Mouse (Mus musculus) cerebellum, postnatal 4 days (tissue): ENCODE measurements around the gene Ushbp1.

ENCODE experiments used
- DNase-seq, 2 experiments: peaks; one replicate each; pipeline ENCODE4 v3.0.0; 2022; ENCODE audit warnings: low spot score in 2 of 2, mixed read lengths in 1 of 2

Ushbp1 gene

GRCm38 (mm10) chr8:71394481-71394880 lies 1.1 kb downstream of the Ushbp1 start:
- DNase-seq: no peak

- DNase-seq: no peak
Measured at GRCm38 (mm10) chr8:71392871-71393270, 2.7 kb downstream of the Ushbp1 start.

- DNase-seq: no peak
Measured at GRCm38 (mm10) chr8:71392391-71392790, 3.2 kb downstream of the Ushbp1 start.

GRCm38 (mm10) chr8:71391696-71392095 lies 3.9 kb downstream of the Ushbp1 start:
- DNase-seq: no peak

DNA sequence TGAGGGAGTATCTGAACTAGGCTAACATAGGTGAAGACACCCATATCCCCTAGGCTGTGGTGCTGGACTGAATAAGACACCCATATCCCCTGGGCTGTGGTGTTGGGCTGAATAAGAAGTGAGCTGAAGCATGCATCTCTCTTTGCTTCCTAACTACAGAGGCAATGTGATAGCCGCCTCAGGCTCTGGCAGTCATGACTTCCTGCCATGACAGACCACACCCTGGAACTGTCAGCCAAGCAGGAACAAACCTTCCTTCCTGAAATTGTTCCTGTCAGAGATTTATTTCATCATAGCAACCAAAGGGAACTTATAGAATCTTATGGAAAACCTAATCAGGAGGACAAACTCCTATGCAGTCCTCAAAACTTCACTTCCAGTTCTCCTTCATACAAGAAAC lies 7.3 kb downstream of the Ushbp1 start:
- no peak for DNase-seq

GRCm38 (mm10) chr8:71385212-71385835 lies 10.3 kb downstream of the Ushbp1 start:
- DNase-seq: no peak

- DNase-seq: no peak
Measured at GRCm38 (mm10) chr8:71383860-71384259, 11.7 kb downstream of the Ushbp1 start.

DNA sequence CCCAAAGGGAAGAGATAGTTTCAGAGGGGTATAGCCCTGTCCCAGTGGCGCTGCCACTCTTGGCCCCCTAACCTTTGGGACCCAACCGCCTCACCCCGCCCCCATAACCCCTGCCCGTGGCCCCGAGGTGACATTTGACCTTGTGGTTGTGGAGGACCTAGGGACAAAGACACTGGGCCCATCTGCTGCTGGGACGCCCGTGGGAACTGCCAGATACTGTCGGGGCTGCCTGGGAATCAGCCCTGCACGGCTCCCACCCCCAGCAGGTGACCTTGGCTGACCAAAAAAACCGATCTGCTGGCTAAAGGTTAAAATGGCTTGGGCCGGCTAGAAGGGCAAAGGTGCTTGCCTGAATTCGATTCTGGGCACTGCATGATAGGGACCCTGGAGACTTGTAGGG lies 12.2 kb downstream of the Ushbp1 start:
- DNase-seq: no peak

DNA sequence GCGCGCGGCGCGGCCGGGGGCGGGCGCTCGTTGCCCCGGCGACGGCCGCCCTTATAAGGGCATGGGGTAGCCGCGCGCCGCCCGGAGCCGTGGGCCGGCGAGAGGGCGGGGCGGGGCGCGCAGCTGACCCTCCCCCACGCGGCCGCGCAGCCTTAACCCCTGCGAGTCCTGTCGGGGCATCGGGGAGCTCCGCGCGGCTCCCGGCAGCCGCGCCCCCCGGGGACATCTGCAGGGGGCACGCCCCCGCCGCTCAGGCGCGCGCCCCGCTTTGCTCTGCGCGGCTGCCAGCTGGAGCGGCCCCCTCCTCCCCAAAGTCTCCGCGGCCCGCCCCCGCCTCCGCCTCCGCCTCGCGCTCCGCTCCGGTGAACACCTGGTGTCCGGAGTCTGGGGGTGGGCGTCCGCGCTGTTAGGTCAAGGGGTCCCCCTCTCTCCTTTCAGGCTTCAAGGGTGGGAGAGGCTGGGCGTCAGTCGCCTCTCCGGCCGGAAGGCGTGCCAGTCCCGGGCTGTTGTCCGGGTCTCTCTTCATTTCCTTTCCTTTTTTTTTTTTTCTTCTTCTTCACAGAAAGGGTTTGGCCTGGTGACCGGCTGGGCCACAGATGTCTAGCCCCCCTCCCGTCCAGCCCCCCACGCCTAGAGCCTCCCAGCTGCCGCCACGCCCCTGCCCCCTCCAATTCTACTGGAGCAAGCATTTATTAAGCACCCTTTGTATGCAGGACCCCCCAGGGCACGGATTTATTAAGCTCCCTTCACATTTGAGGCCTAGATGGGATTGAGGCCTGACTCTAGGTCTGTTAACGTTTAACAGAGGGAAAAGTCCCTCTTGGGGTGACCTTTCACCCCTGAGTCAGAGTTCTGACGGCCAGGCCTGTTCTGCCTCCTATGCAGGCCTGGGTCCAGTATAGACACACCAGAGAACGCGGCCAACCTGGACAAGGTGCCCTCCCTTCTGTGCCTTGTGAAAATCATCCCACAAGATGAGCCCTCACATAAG lies 13.3 kb downstream of the Ushbp1 start:
- DNase-seq: peak; percentile 61 to 81

DNA sequence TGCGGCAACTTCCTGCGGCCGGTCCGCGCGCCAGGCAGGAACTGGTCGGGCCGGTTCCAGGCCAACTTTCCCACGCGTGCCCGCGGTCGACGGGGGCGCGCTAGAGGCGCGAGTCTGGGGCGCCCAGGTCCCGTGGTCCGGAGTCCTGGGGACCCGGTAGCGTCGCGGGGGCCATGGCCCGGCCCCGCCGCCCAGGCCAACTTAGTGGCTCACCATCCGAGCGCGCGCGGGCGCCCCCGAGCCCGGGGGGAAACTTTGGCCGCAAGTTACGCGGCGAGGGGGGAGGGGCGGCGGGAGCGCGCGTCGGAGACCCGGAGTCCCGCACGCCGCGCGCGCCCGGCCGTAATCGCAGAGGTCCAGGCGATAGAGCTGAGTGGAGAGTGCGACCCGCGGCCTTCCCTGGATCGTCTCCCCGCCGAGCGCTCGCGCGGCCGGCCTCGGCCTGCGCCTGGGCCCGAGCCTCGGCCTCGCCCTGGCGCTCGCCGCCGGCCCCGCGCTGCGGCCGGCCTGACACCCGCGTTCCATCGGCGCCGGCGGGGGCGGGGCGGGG lies 14.1 kb downstream of the Ushbp1 start, which contains the start of gene Nr2f6:
Gene Nr2f6, minus strand, starts transcription at position 540 of the 550 bp plus-strand sequence.
- DNase-seq: peak in 1 of 2 experiments; percentile 78

- no peak for DNase-seq
Measured at GRCm38 (mm10) chr8:71380178-71381171, 15.1 kb downstream of the Ushbp1 start.

DNA sequence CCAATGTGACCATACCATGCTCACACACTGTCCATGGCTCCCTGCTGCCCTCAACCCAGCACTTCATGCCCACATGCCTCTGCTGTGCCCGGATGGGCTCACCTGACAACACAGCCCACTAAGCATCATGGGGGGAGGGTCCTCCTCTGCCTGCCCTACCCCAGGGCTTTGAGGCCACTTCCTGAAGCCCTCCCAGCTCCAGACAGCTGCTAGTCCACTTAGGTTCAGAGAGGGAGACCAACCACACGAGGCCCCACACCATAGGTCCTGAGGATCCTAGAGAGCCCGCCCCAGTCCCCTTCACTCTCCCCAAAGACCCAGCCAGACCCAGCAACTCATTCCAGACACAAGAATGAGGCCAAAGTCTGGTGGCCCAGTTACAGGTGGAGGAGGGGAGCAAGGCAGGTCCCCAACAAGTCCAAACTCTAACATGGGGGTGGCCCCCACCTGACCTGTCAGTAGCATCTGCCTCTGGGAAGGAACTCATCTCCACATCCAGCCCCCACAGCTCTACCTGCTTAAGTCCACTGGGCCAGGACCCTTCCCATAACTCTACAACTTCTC lies 16.0 kb downstream of the Ushbp1 start:
- DNase-seq: no peak

DNA sequence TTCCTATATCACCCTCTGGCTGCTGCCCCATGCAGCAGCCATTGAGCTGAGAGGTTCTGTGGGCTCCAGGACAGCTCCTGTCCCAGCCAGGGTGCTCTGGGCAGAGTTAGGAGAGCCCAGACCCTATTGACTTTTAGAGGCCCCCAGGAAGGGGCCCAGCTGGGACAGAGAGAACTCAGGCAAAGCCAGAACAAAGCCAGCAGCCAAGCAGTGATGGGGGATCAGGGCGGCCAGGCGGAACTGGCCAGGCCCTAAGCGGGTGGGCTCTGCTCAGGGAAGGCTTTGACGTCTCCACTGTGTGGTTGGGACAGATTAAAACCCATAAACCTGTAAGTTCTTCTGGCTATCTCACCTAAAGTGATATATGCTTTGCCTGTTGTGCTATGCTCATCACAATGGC lies 16.6 kb downstream of the Ushbp1 start:
- DNase-seq: no peak

DNA sequence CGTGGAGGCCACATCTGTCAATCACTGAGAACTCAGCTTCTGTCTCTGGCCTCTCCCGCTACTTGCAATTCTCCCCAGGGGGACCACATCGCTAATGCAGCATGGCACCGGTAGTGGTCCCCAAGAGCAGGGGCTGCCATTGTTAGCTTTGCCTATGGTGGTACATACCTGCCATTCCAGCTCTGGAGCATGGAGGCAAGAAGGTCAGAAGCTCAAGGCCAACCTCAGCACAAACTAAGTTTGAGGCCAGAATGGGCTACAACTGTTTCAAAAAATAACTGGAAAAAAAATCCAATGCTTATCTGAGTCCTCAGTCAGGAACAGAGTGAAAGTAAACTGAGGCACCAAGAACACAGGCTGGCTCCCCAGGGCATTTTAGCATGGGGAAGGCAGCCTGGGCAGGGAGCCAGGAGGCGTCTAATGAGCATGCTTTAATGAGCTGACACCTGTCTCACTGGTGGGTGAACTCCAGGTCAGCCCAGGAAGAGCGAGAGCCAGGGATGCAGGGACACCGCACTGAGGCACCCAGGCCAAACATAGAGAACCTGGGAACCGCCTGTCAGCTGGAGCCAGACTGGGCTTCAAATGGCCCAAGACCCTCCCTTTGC lies 19.1 kb downstream of the Ushbp1 start:
- no peak for DNase-seq

DNA sequence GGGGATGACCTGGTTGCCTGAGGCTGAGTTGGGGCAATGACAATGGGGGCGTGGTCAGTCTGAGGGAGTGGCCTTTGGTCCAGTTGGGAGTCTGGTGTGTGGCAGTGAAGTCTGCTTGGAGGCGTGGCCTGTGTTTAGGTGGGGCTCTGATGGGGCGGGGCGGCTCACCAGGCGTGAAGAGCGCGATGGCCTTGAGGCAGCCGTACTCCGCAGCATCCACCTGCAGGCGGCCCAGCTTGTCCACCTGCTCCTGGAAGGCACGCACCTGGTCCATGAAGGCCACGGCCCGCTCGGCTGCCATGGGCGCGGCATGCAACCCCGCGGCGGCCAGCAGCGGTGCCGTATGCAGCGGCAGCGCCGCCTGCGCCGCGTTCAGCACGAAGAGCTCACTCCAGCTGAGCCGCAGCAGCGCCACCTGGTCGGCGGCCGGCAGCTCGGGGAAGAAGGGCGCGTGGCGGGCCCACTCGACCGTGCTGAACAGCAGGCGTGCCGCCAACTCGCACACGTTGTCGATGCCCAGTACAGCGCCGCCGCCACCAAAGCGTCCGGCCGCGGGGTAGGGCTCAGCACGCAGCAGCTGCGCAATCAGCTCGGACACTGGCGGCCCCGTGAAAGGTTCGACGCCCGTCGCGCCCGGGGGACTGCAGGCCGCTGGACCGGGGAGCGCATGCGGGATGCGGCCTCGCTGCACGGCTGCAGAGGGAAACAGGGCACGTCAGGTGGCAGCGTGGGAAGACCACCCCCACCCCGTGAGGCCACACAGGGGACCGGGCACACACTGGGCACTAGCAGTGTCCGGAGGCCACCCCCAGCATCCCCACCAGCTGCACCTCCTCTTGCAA lies 19.8 kb downstream of the Ushbp1 start:
- peak in 1 of 2 experiments; percentile 61 for DNase-seq

DNA sequence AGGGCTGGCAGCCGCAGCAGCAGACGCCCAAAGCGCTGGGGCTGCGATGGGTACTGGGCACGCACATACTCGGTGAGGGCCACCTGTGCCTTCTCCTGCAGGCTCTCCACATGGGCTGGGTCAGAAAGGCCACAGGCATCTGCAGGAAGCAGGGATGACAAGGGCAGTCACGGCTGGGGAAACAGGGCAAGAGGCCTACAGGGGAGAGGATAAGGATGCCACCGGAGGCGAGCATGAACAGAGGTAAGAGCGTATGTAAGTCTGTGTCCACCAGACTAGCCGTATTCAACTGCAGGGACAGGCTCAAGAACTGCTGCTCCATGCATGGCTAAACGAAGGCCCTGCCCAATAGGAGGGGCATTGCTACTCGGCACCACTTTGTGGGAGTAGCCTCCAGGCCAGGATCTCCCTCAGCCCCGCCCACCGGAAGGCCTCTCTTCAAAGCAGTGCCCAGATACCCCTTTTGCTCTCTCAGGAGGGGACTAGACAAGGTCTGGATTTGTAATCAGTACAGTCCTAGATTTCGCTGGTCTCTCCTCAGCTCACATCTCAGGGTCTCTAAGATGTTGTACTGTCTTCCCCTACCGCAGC lies 20.9 kb downstream of the Ushbp1 start:
- no peak for DNase-seq

GRCm38 (mm10) chr8:71373000-71373399 lies 22.6 kb downstream of the Ushbp1 start:
- DNase-seq: no peak

DNA sequence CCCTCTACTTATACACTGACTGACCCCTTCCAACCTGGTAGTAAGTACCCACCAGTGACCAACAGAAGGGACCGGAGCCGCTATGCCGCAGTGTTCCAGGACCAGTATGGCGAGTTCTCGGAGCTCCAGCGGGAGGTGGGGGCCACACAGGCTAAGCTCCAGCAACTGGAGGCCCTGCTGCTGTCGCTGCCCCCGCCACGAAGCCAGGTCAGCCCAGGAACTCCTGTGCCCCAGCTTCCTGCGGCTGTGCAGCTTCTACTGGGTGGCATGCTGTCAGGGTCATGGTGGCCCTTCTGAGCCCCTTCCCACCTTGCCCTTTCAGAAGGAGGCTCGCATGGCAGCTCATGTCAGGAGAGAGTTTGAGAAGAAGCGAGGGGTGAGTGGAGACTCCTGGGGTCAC lies 23.2 kb downstream of the Ushbp1 start:
- DNase-seq: no peak

- peak; percentile 91 to 96 for DNase-seq
Measured at GRCm38 (mm10) chr8:71371236-71371848, 24.3 kb downstream of the Ushbp1 start, which contains the start of gene Ocel1. Ocel1 (plus strand) TSS chr8:71371298.
